Mouse (Mus musculus) C2C12 (cell line): Measurements from ENCODE around the gene Cep83.

ENCODE experiments used
- CTCF ChIP-seq: IDR thresholded peaks from one replicate; pipeline ENCODE4 v1.5.1; 2011; ENCODE audit not compliant: control insufficient read depth, insufficient read depth, insufficient read length
- FOSL1 ChIP-seq: IDR thresholded peaks from one replicate; pipeline ENCODE4 v1.8.0; 2011; ENCODE audit warnings: mild to moderate bottlenecking, low read length; ENCODE audit not compliant: poor library complexity, insufficient read depth, severe bottlenecking
- MAX ChIP-seq: IDR thresholded peaks from one replicate; pipeline ENCODE4 v1.6.1; 2011; ENCODE audit warnings: mild to moderate bottlenecking, control low read depth
- MYOG ChIP-seq: IDR thresholded peaks from one replicate; pipeline ENCODE4 v1.6.1; 2011; ENCODE audit not compliant: control insufficient read depth, insufficient read length; ENCODE audit errors: extremely low read depth
- USF1 ChIP-seq: IDR thresholded peaks from one replicate; pipeline ENCODE4 v1.6.1; 2011; ENCODE audit warnings: low read depth, mild to moderate bottlenecking, control low read depth, moderate library complexity

- TF ChIP-seq CTCF, result no peak
- no peak for TF ChIP-seq FOSL1
- TF ChIP-seq MAX, result peak; percentile 23
- no peak for TF ChIP-seq USF1
- TF ChIP-seq MYOG, result no peak
These were observed at the start of gene Cep83 for GRCm38 (mm10) chr10:94688420-94689175.
